In the genomic region with DNA sequence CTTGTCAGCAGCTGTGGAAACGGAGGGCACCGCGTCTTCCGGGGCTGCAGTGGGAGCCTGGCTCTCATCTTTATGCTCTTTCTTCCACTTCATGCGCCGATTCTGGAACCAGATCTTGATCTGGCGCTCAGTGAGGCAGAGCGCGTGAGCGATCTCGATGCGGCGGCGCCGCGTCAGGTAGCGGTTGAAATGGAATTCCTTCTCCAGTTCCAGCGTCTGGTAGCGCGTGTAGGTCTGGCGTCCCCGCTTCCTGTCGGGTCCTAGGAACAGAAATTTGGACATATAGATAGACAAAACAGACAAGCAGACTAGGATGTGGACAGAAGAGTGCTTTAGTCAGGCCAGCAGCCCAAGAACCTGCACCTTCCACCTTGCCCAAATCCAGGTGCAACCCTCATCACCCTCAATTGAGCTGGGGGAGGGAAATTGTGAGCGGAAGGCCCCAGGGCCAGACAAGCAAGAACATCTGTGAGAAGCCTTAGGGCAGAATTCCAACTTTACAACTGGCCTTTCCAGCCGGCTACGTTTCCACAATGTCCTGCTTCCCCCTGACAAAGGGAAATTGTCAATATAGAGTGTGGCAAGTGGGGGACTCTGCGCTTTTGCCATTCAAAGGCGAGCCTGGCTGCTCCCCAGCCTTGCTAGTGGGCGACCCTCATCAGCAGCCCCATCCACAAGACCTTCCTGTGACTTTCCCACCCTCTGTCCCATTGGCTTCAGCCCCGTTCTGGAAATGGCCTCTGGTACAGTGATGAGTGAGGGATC, we compare ENCODE assay signal across 12 mouse cellular contexts. TPM values are rescaled to one million over a fixed set of nuclear protein-coding genes. Genes with fewer than 3 reads are reported as not detected.
DNase-seq lines count a peak whose midpoint lies in the region; ATAC-seq and TF ChIP-seq lines count a peak whose summit lies in the region.
"Had no signal": no experiment of that assay in that cellular context is flagged by ENCODE, and none has a peak within 500 bp of the region (broad histone marks: within the 10 kb centered on the region; RNA-seq: fewer than 3 reads in every experiment).

No protein-coding gene starts in this region.

- no peak for TF ChIP-seq CTCF in intestine, postnatal 0 days (IDR thresholded peaks at IDR 0.05; ENCODE audit: low read depth)

- no peaks in the 10 kb centered on the region for H3K36me3 ChIP-seq in heart, embryonic 10.5 days
- H3K36me3 ChIP-seq in intestine, postnatal 0 days (ENCODE audit: control insufficient read depth, insufficient read depth): no peaks in the 10 kb centered on the region
- H3K36me3 ChIP-seq in liver, embryonic 11.5 days (ENCODE audit: control insufficient read depth, insufficient read depth, low read length): no peaks in the 10 kb centered on the region

- H3K4me2 ChIP-seq in intestine, postnatal 0 days (replicated peaks; ENCODE audit: low read depth): peak overlapping the region; percentile 58
- H3K4me2 ChIP-seq in liver, embryonic 11.5 days: peak overlapping the region; percentile 23; the same call in 1 of the 2 replicates

- no peak for ATAC-seq in intestine, postnatal 0 days
- ATAC-seq in liver, embryonic 11.5 days (replicated peaks; ENCODE audit: low FRiP score): no peak

- no peak overlapping the region; the same call in 1 of the 2 replicates for H3K4me3 ChIP-seq in heart, embryonic 10.5 days
- H3K4me3 ChIP-seq in intestine, postnatal 0 days (ENCODE audit: low read depth, low read length): peak overlapping the region; percentile 38
- H3K4me3 ChIP-seq in liver, embryonic 11.5 days (ENCODE audit: low read depth, low read length): no peak overlapping the region

- peak; percentile 74 for DNase-seq in heart, embryonic 10.5 days (ENCODE audit: low spot score)
- no peak for DNase-seq in heart, adult 18-20 months
- DNase-seq in NIH3T3 (ENCODE audit: low read depth): peak; percentile 68
- no peak for DNase-seq in liver, embryonic 11.5 days (ENCODE audit: low spot score)
- no peak for DNase-seq in thymus, postnatal 14 days
- no peak for DNase-seq in frontal cortex, adult 2 months (ENCODE audit: extremely low spot score in 1 of 2, low spot score in 1 of 2)
- DNase-seq in ovary, postnatal 14 days (ENCODE audit: low spot score): no peak
- DNase-seq: cerebellum, adult 9-11 months; thymus, postnatal 25 days had no signal

- H3K4me1 ChIP-seq in heart, embryonic 10.5 days: peaks cover 31% of the 10 kb centered on the region
- H3K4me1 ChIP-seq in intestine, postnatal 0 days (replicated peaks; ENCODE audit: control insufficient read depth, insufficient read depth, low read length): no peaks in the 10 kb centered on the region
- no peaks in the 10 kb centered on the region; the same call in 1 of the 2 replicates for H3K4me1 ChIP-seq in liver, embryonic 11.5 days (replicated peaks; ENCODE audit: control insufficient read depth, insufficient read depth, low read length)

- no peak overlapping the region for H3K9ac ChIP-seq in intestine, postnatal 0 days (ENCODE audit: low read depth, low read length)
- no peak overlapping the region for H3K9ac ChIP-seq in liver, embryonic 11.5 days (ENCODE audit: low read depth, low read length)

- peaks cover 100% of the 10 kb centered on the region for H3K27me3 ChIP-seq in heart, embryonic 10.5 days (ENCODE audit: insufficient read depth, poor library complexity, severe bottlenecking)
- peaks cover 95% of the 10 kb centered on the region for H3K27me3 ChIP-seq in intestine, postnatal 0 days (replicated peaks; ENCODE audit: control insufficient read depth, insufficient read depth, low read length)
- H3K27me3 ChIP-seq in liver, embryonic 11.5 days (replicated peaks; ENCODE audit: control insufficient read depth, insufficient read depth, low read length): peaks cover 100% of the 10 kb centered on the region

- WGBS in heart, embryonic 10.5 days: 2% methylated on average over 30 of the region's 30 CpGs
- WGBS in intestine, postnatal 0 days: 9% methylated on average over 30 of the region's 30 CpGs
- WGBS in liver, embryonic 11.5 days: 4% methylated on average over 30 of the region's 30 CpGs

- no peak overlapping the region for H3K27ac ChIP-seq in heart, embryonic 10.5 days
- no peak overlapping the region for H3K27ac ChIP-seq in intestine, postnatal 0 days (ENCODE audit: low read depth, low read length)
- H3K27ac ChIP-seq in liver, embryonic 11.5 days (ENCODE audit: low read depth, low read length): no peak overlapping the region

- no peaks in the 10 kb centered on the region for H3K9me3 ChIP-seq in heart, embryonic 10.5 days
- H3K9me3 ChIP-seq in intestine, postnatal 0 days (ENCODE audit: control insufficient read depth): no peaks in the 10 kb centered on the region
- H3K9me3 ChIP-seq in liver, embryonic 11.5 days (ENCODE audit: control insufficient read depth, low read length): no peaks in the 10 kb centered on the region

RNA-seq across cellular contexts. Expression of gene Gm28308, which starts 2.8 kb away (rescaled TPM):
- not detected in 2 replicates for polyA plus RNA-seq in heart, embryonic 10.5 days (2016; fragmentation: Nextera tagmentation; extraction: Ambion mirVana)
- not detected for total RNA-seq in heart, adult 18-20 months (2021)
- not detected in 2 replicates for polyA plus RNA-seq in intestine, postnatal 0 days (2015; fragmentation: Nextera tagmentation; extraction: Ambion mirVana)
- polyA plus RNA-seq in liver, embryonic 11.5 days (2014; fragmentation: Nextera tagmentation; extraction: Ambion mirVana): not detected in 2 replicates
- not detected in 2 replicates for polyA plus RNA-seq in frontal cortex, adult 2 months (2012; rRNA removed)
- total RNA-seq: left cerebral cortex, postnatal 10 days had no signal

RNA-seq across cellular contexts. Expression of gene Hoxa3, which starts 2.8 kb away (rescaled TPM):
- polyA plus RNA-seq in heart, embryonic 10.5 days (2016; fragmentation: Nextera tagmentation; extraction: Ambion mirVana): 0.57 and 3.7 TPM in 2 replicates
- 1 to 10 TPM in 1 of 2 experiments, under 1 TPM in 1; 0.32 to 1.9 TPM for total RNA-seq in heart, adult 18-20 months (2021)
- 3.4 and 3.6 TPM in 2 replicates for polyA plus RNA-seq in intestine, postnatal 0 days (2015; fragmentation: Nextera tagmentation; extraction: Ambion mirVana)
- 2.8 and 2.9 TPM in 2 replicates for polyA plus RNA-seq in liver, embryonic 11.5 days (2014; fragmentation: Nextera tagmentation; extraction: Ambion mirVana)
- not detected in 2 replicates for polyA plus RNA-seq in frontal cortex, adult 2 months (2012; rRNA removed)
- total RNA-seq: left cerebral cortex, postnatal 10 days had no signal

RNA-seq across cellular contexts. Expression of gene Hoxa7, which starts 5.7 kb away (rescaled TPM):
- 0.11 and 2.5 TPM in 2 replicates for polyA plus RNA-seq in heart, embryonic 10.5 days (2016; fragmentation: Nextera tagmentation; extraction: Ambion mirVana)
- total RNA-seq in heart, adult 18-20 months (2021): under 1 TPM in 1 of 2 experiments, not detected in 1; 0.59 TPM
- 5.6 and 6.2 TPM in 2 replicates for polyA plus RNA-seq in intestine, postnatal 0 days (2015; fragmentation: Nextera tagmentation; extraction: Ambion mirVana)
- 2.7 and 3.1 TPM in 2 replicates for polyA plus RNA-seq in liver, embryonic 11.5 days (2014; fragmentation: Nextera tagmentation; extraction: Ambion mirVana)
- polyA plus RNA-seq in frontal cortex, adult 2 months (2012; rRNA removed): 0.17 TPM in 1 of 2 replicates, not detected in the other
- total RNA-seq: left cerebral cortex, postnatal 10 days had no signal

RNA-seq across cellular contexts. Expression of gene Hoxa6, which starts 7.4 kb away (rescaled TPM):
- 0.30 TPM in 1 of 2 replicates, not detected in the other for polyA plus RNA-seq in heart, embryonic 10.5 days (2016; fragmentation: Nextera tagmentation; extraction: Ambion mirVana)
- not detected for total RNA-seq in heart, adult 18-20 months (2021)
- polyA plus RNA-seq in intestine, postnatal 0 days (2015; fragmentation: Nextera tagmentation; extraction: Ambion mirVana): 0.76 and 0.81 TPM in 2 replicates
- polyA plus RNA-seq in liver, embryonic 11.5 days (2014; fragmentation: Nextera tagmentation; extraction: Ambion mirVana): 0.45 and 0.71 TPM in 2 replicates
- polyA plus RNA-seq in frontal cortex, adult 2 months (2012; rRNA removed): not detected in 2 replicates
- total RNA-seq: ES-E14; left cerebral cortex, postnatal 10 days had no signal

RNA-seq across cellular contexts. Expression of gene Hoxa5, which starts 11.6 kb away (rescaled TPM):
- polyA plus RNA-seq in heart, embryonic 10.5 days (2016; fragmentation: Nextera tagmentation; extraction: Ambion mirVana): 0.58 and 6.0 TPM in 2 replicates
- under 1 TPM; 0.40 to 0.59 TPM for total RNA-seq in heart, adult 18-20 months (2021)
- polyA plus RNA-seq in intestine, postnatal 0 days (2015; fragmentation: Nextera tagmentation; extraction: Ambion mirVana): 14.8 and 15.3 TPM in 2 replicates
- 8.0 and 9.7 TPM in 2 replicates for polyA plus RNA-seq in liver, embryonic 11.5 days (2014; fragmentation: Nextera tagmentation; extraction: Ambion mirVana)
- polyA plus RNA-seq in frontal cortex, adult 2 months (2012; rRNA removed): 0.11 TPM in 1 of 2 replicates, not detected in the other
- total RNA-seq: left cerebral cortex, postnatal 10 days had no signal

Comparison
In these comparisons a context has a peak if more than half of its experiments do, and no peak if none do; other contexts are left out.
1. DNase-seq: peak in heart, embryonic 10.5 days (single experiment) and NIH3T3 (single experiment); none in heart, adult 18-20 months (0 of 2), liver, embryonic 11.5 days (single experiment), thymus, postnatal 14 days (single experiment), frontal cortex, adult 2 months (0 of 2) and ovary, postnatal 14 days (single experiment).